Mouse (Mus musculus) liver, postnatal 0 days (tissue): ENCODE measurements around the gene Snrnp25.

ENCODE experiments used
- CTCF ChIP-seq: sonication (generic); IDR thresholded peaks from 2 replicates; pipeline ENCODE4 v1.5.1; 2016; ENCODE audit warnings: antibody characterized with exemption, low read depth
- EP300 ChIP-seq: IDR thresholded peaks from 2 replicates; pipeline ENCODE4 v1.6.1; 2016; ENCODE audit warnings: antibody characterized with exemption, low read depth, mild to moderate bottlenecking

DNA sequence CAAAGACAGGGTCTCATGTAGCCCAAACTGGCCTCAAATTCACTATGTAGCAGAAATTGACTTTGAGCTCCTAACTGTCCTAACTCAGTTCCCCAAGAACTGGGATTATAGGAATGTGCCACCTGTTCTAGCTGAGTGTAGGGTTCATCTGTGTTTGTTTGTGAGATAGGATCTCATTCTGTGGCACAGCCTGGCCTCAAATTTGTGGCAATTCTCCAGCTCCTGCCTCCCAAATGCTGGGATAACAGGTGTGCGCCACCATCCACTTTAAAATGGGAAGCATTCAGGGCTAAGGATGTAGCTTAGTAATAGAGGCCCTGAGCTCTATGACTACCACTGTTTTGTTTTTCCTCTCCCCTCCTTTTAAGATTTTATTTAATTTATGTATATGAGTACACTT lies 47.9 kb downstream of the Snrnp25 start:
- TF ChIP-seq CTCF: no peak
- no peak for TF ChIP-seq EP300
